Mouse (Mus musculus) neural tube, embryonic 12.5 days (tissue): ENCODE data around the gene B3gnt2. TPM values are rescaled to one million over a fixed set of nuclear protein-coding genes. Genes with fewer than 3 reads are reported as not detected.

Experiments
- ATAC-seq: fragments of 200-750 bp; cut with Nextera tagmentation; 2 replicates; pipeline ENCODE4 v1.8.0; 2017; ENCODE audit warnings: low read depth, mild to moderate bottlenecking, moderate TSS enrichment, moderate library complexity; ENCODE audit not compliant: low FRiP score
- H3K27ac ChIP-seq: fragments of 300-500 bp; sonication (generic); 2 replicates; pipeline ENCODE4 v1.5.1; 2016
- H3K27me3 ChIP-seq: fragments of 300-500 bp; sonication (generic); replicated peaks from 2 replicates; pipeline ENCODE4 v1.6.1; 2016; ENCODE audit warnings: mild to moderate bottlenecking
- H3K36me3 ChIP-seq: fragments of 300-500 bp; sonication (generic); 2 replicates; pipeline ENCODE4 v1.6.1; 2016; ENCODE audit warnings: mild to moderate bottlenecking
- H3K4me1 ChIP-seq: fragments of 300-500 bp; sonication (generic); 2 replicates; pipeline ENCODE4 v1.6.1; 2016
- H3K4me2 ChIP-seq: fragments of 300-500 bp; sonication (generic); replicated peaks from 2 replicates; pipeline ENCODE4 v1.6.1; 2016; ENCODE audit warnings: mild to moderate bottlenecking
- H3K4me3 ChIP-seq: fragments of 300-500 bp; sonication (generic); 2 replicates; pipeline ENCODE4 v1.5.1; 2016
- H3K9ac ChIP-seq: fragments of 300-500 bp; sonication (generic); 2 replicates; pipeline ENCODE4 v1.6.1; 2016; ENCODE audit warnings: mild to moderate bottlenecking
- H3K9me3 ChIP-seq: fragments of 300-500 bp; sonication (generic); 2 replicates; pipeline ENCODE4 v1.6.1; 2016; ENCODE audit warnings: mild to moderate bottlenecking
- WGBS: fragments of 180-500 bp; shearing (Covaris S2); methylation state at CpG from one replicate; pipeline ENCODE4 v1.1.7; 2016; 5-methylcytosine and 5-hydroxymethylcytosine counted together
- polyA plus RNA-seq: library from polyadenylated mRNA; unstranded; fragments of >200 nt; fragmentation: Nextera tagmentation; extraction: Ambion mirVana; gene quantifications from 2 replicates; pipeline ENCODE4 v1.2.1, GENCODE M21; 2016

B3gnt2 gene
- polyA plus RNA-seq, 1 experiment from 2014 or later: 3.0 TPM

DNA sequence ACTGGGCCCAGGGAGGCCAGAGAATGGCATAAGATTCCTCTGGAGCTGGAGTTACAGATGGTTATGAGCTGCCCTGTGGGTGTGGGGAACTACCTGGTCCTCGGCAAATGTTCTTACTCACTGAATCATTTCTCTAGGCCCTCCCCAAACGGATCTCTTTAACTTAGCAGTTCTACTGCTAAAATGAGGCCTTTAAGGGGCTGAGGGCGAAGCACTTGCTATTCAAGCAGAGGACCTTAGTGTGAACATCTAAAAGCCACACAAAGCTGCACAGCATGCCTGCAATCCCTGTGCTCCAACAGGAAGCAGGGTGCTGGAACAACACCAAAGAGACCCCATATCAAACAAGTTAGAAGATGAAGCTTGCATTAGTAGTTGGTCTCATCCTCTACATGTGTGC lies 21.3 kb downstream of the B3gnt2 start:
- Histone ChIP-seq H3K27me3 (no peaks in the 10 kb centered on the region), H3K36me3 (no peaks in the 10 kb centered on the region), H3K4me2 (no peak overlapping the region), H3K27ac (no peak overlapping the region), H3K4me1 (no peaks in the 10 kb centered on the region), H3K9me3 (no peaks in the 10 kb centered on the region), H3K4me3 (no peak overlapping the region), H3K9ac (no peak overlapping the region)
- no peak for ATAC-seq
- WGBS: 62% methylated on average over 3 of the region's 3 CpGs

- H3K4me1 ChIP-seq: no peaks in the 10 kb centered on the region
- no peaks in the 10 kb centered on the region for H3K36me3 ChIP-seq
- ATAC-seq: no peak
- no peaks in the 10 kb centered on the region for H3K27me3 ChIP-seq
- H3K9me3 ChIP-seq: no peaks in the 10 kb centered on the region
- 63% methylated on average over 1 of the region's 1 CpGs for WGBS
- no peak overlapping the region for H3K4me2 ChIP-seq
- no peak overlapping the region for H3K9ac ChIP-seq
- H3K27ac ChIP-seq: no peak overlapping the region
- no peak overlapping the region for H3K4me3 ChIP-seq
Observed at GRCm38 (mm10) chr11:22838361-22838760, 22.4 kb downstream of the B3gnt2 start.

- H3K4me3 ChIP-seq: no peak overlapping the region
- no peak overlapping the region for H3K9ac ChIP-seq
- no peaks in the 10 kb centered on the region for H3K9me3 ChIP-seq
- H3K4me2 ChIP-seq: no peak overlapping the region
- ATAC-seq: no peak
- no peaks in the 10 kb centered on the region for H3K36me3 ChIP-seq
- H3K27me3 ChIP-seq: no peaks in the 10 kb centered on the region
- no peak overlapping the region for H3K27ac ChIP-seq
- no peaks in the 10 kb centered on the region for H3K4me1 ChIP-seq
- WGBS: 91% methylated on average over 10 of the region's 10 CpGs
Observed at GRCm38 (mm10) chr11:22836269-22836668, 24.5 kb downstream of the B3gnt2 start.

DNA sequence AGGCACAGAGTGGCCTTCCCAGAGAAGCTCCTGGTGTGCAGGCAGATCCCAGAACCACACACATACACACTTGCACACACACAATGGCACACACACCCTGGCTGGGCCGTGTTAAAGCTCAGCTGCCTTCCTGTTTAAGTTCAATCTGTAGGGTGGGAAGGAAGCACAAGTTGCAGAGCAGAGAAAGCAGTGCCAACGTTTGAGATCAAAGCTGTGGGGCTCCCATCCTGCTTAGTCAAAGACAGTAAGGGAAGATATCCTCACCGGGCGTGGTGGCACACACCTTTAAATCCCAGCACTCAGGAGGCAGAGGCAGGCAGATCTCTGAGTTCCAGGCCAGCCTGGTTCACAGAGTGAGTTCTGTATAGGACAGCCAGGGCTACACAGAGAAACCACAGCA lies 28.2 kb downstream of the B3gnt2 start:
- no peak for ATAC-seq
- no peaks in the 10 kb centered on the region for H3K36me3 ChIP-seq
- no peak overlapping the region for H3K4me2 ChIP-seq
- H3K9ac ChIP-seq: no peak overlapping the region
- no peak overlapping the region for H3K27ac ChIP-seq
- H3K27me3 ChIP-seq: no peaks in the 10 kb centered on the region
- H3K4me3 ChIP-seq: no peak overlapping the region
- 88% methylated on average over 4 of the region's 4 CpGs for WGBS
- no peaks in the 10 kb centered on the region for H3K4me1 ChIP-seq
- no peaks in the 10 kb centered on the region for H3K9me3 ChIP-seq

- 90% methylated on average over 11 of the region's 11 CpGs for whole genome bisulfite sequencing
- ATAC-seq: no peak
- no peak overlapping the region for H3K4me3 ChIP-seq
- H3K36me3 ChIP-seq: no peaks in the 10 kb centered on the region
- no peaks in the 10 kb centered on the region for H3K9me3 ChIP-seq
- no peak overlapping the region for H3K4me2 ChIP-seq
- H3K9ac ChIP-seq: no peak overlapping the region
- no peaks in the 10 kb centered on the region for H3K4me1 ChIP-seq
- H3K27me3 ChIP-seq: no peaks in the 10 kb centered on the region
- H3K27ac ChIP-seq: no peak overlapping the region
Observed at GRCm38 (mm10) chr11:22831916-22832315, 28.8 kb downstream of the B3gnt2 start.

DNA sequence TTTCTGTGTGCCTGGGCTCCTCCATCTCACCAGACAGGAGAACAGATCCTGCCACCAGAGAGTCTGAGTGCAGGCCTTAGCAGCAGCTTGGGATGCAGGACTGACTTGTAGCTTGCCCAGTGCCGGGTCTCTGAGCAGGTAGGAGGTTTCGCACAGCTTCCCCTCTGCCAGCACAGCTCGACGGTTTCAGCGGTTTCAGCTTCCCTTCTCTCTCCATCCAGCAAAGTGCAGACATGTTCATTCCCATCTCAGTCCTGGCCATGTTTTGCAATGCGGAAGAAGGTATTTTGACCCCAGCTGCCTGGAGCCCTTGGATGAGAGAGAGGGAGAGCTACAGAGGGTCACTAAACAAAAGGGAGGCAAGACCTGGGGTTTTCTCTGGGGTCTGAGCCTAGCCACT lies 30.1 kb downstream of the B3gnt2 start:
- no peak for ATAC-seq
- 76% methylated on average over 6 of the region's 6 CpGs for WGBS

DNA sequence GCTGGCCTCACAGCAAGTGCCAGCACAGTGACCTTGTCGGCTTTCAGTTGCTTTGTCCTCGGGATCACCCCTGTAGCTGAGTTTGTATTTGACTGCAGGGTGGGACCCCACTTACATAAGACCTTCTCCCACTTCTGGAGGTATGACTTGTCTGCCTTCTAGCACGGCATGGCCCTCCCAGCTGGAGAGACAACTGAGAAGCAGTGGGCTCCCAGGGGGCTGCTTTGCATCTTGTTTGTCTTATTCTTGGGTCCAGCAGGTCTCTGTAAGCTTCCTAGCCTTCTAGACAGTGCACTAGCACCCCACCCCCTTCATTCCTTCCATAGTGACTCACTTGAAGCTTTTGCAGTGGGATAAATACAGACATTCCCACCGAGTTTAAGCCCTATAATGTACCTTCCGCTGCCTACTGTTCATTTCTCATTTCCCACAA lies 30.6 kb downstream of the B3gnt2 start:
- Histone ChIP-seq H3K4me1 (no peaks in the 10 kb centered on the region), H3K4me2 (no peak overlapping the region), H3K4me3 (no peak overlapping the region), H3K9ac (no peak overlapping the region), H3K27ac (no peak overlapping the region), H3K9me3 (no peaks in the 10 kb centered on the region), H3K27me3 (no peaks in the 10 kb centered on the region), H3K36me3 (no peaks in the 10 kb centered on the region)
- no peak for ATAC-seq
- 57% methylated on average over 5 of the region's 5 CpGs for WGBS

More for the DNA sequence above, 30.1 kb downstream of the B3gnt2 start:
- Histone ChIP-seq H3K4me1 (no peaks in the 10 kb centered on the region), H3K36me3 (no peaks in the 10 kb centered on the region), H3K9ac (no peak overlapping the region), H3K9me3 (no peaks in the 10 kb centered on the region), H3K4me2 (no peak overlapping the region), H3K27ac (no peak overlapping the region), H3K27me3 (no peaks in the 10 kb centered on the region), H3K4me3 (no peak overlapping the region)

DNA sequence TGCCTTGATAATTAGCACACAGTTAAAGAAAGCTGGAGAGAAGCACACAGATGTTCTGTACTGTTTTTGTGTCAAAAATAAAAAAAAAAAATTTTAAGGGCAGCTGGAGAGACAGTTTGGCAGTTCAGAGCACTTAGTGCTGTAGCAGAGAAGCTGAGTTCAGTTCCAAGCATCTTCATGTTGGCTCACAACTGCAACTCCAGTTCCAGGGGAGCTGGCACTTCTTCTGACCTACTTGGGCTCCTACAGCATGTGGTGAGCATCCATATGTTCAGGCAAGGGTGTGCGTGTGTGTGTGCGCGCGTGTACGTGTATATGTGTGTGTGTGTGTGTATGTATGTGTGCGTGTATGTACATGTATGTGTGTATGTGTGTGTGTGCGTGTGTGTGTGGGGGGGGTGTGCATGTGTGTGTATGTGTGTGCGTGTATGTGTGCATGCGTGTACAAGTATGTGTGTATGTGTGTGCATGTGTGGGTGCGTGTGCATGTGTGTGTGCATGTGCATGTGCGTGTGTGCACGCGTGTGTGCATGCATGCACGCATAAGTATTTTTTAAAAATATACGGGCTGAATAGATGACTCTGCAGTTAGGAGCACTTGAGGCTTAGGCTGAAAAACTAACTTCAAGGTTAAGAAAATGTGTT lies 31.7 kb downstream of the B3gnt2 start:
- H3K4me1 ChIP-seq: no peaks in the 10 kb centered on the region
- no peaks in the 10 kb centered on the region for H3K36me3 ChIP-seq
- no peak overlapping the region for H3K27ac ChIP-seq
- 97% methylated on average over 15 of the region's 15 CpGs for WGBS
- no peak overlapping the region for H3K4me2 ChIP-seq
- no peaks in the 10 kb centered on the region for H3K9me3 ChIP-seq
- no peak overlapping the region for H3K4me3 ChIP-seq
- no peak for ATAC-seq
- no peak overlapping the region for H3K9ac ChIP-seq
- H3K27me3 ChIP-seq: no peaks in the 10 kb centered on the region

DNA sequence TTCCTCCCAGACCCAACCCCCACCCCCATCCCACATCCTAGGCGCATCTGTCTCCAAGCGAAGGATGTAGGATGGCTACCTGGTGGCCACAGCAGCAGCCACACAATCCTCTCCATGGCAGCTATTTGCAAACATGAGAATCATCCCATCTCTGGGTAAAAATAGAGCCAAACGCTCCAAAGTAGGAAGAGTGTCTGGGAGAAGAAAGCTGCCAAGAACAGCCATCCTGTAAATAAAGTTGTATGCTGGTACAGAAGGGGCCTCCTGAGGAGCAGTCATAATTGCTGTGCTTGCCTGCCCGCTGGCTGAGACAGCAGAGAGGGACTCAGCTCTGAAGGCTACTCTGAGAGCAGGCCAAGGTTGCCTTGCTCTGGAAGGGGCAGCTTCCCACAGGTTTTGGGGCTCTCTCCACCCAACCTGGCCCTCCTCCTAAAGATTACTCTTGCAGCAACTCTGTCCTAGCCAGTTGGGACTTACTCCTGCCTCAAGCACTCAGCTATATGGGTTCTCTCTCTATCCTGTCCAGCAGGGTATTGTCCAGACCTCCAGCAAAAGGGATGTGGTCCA lies 33.2 kb downstream of the B3gnt2 start:
- no peaks in the 10 kb centered on the region for H3K27me3 ChIP-seq
- H3K4me2 ChIP-seq: no peak overlapping the region
- H3K27ac ChIP-seq: no peak overlapping the region
- H3K9ac ChIP-seq: no peak overlapping the region
- no peaks in the 10 kb centered on the region for H3K4me1 ChIP-seq
- ATAC-seq: no peak
- WGBS: 85% methylated on average over 4 of the region's 4 CpGs
- no peak overlapping the region for H3K4me3 ChIP-seq
- no peaks in the 10 kb centered on the region for H3K36me3 ChIP-seq
- no peaks in the 10 kb centered on the region for H3K9me3 ChIP-seq

- Histone ChIP-seq H3K9me3 (no peaks in the 10 kb centered on the region), H3K9ac (no peak overlapping the region), H3K27ac (no peak overlapping the region), H3K36me3 (no peaks in the 10 kb centered on the region), H3K27me3 (no peaks in the 10 kb centered on the region), H3K4me2 (no peak overlapping the region), H3K4me3 (no peak overlapping the region), H3K4me1 (no peaks in the 10 kb centered on the region)
- 89% methylated on average over 6 of the region's 6 CpGs for WGBS
- no peak for ATAC-seq
Observed at GRCm38 (mm10) chr11:22826665-22827064, 34.1 kb downstream of the B3gnt2 start.

DNA sequence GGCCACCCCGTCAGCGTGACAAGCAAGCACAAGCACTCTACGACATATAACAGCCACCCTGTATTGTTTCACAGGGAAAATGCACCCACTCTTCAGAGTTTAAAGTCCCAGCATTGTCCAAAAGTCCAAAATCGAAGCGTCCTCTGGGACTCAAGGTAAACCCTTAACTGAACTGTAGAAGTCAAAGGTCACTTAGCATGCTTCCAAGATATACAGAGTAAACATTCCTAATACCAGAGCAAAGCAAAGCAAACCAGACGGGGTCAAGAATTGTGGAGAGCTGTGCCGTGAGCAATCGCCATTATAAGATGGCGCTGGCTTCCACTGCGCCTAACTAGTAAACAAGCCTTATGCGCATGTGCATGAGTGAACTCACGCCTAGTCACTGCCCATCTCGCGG lies 34.7 kb downstream of the B3gnt2 start:
- Histone ChIP-seq H3K36me3 (no peaks in the 10 kb centered on the region), H3K9ac (no peak overlapping the region), H3K27ac (no peak overlapping the region), H3K4me1 (no peaks in the 10 kb centered on the region), H3K4me2 (no peak overlapping the region), H3K4me3 (no peak overlapping the region), H3K27me3 (no peaks in the 10 kb centered on the region), H3K9me3 (no peaks in the 10 kb centered on the region)
- ATAC-seq: no peak
- WGBS: 94% methylated on average over 14 of the region's 14 CpGs

GRCm38 (mm10) chr11:22825548-22825947 lies 35.2 kb downstream of the B3gnt2 start:
- WGBS: 100% methylated on average over 1 of the region's 1 CpGs
- H3K4me3 ChIP-seq: no peak overlapping the region
- no peaks in the 10 kb centered on the region for H3K36me3 ChIP-seq
- no peaks in the 10 kb centered on the region for H3K4me1 ChIP-seq
- no peaks in the 10 kb centered on the region for H3K27me3 ChIP-seq
- no peaks in the 10 kb centered on the region for H3K9me3 ChIP-seq
- H3K4me2 ChIP-seq: no peak overlapping the region
- no peak for ATAC-seq
- H3K27ac ChIP-seq: no peak overlapping the region
- H3K9ac ChIP-seq: no peak overlapping the region

GRCm38 (mm10) chr11:22824049-22824705 lies 36.6 kb downstream of the B3gnt2 start:
- Histone ChIP-seq H3K27me3 (no peaks in the 10 kb centered on the region), H3K36me3 (no peaks in the 10 kb centered on the region), H3K27ac (no peak overlapping the region), H3K4me3 (no peak overlapping the region), H3K9ac (no peak overlapping the region), H3K4me1 (no peaks in the 10 kb centered on the region), H3K4me2 (no peak overlapping the region), H3K9me3 (no peaks in the 10 kb centered on the region)
- WGBS: 81% methylated on average over 9 of the region's 9 CpGs
- no peak for ATAC-seq
